Comparison of ENCODE assay signal across 12 mouse cellular contexts in the genomic region with DNA sequence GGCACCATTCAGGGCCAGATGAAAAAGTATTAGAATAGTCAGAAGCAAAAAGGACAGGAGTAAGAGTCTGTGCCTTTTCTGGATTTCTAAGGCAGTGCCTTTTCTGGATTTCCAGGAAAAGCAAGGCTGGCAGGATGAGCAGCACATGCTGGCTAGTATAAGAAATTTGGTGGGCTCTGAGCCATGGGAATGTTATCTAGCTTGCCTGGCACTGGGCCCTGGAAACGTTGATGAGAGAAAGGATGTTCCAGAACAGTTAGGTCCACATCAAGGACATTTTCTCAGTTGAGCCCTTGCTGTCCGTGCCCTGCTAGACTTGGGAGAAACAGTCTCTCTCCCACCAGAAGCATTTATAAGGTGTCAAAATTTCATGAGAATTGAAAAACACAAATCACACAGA.
DNase-seq lines count a peak whose midpoint lies in the region; ATAC-seq lines count a peak whose summit lies in the region.
"Had no signal": no experiment of that assay in that cellular context is flagged by ENCODE, and none has a peak within 500 bp of the region (broad histone marks: within the 10 kb centered on the region; RNA-seq: fewer than 3 reads in every experiment).

No protein-coding gene starts in this region.

- no peak for ATAC-seq in kidney, embryonic 14.5 days (ENCODE audit: low FRiP score, low TSS enrichment)
- ATAC-seq: forebrain, embryonic 16.5 days; intestine, postnatal 0 days; liver, postnatal 0 days had no signal

- H3K4me3 ChIP-seq in kidney, embryonic 14.5 days (ENCODE audit: low read length): no peak overlapping the region

- no peak overlapping the region for H3K27ac ChIP-seq in kidney, embryonic 14.5 days (ENCODE audit: low read depth, low read length)

- H3K27me3 ChIP-seq in kidney, embryonic 14.5 days (ENCODE audit: control insufficient read depth, insufficient read depth, low read length): no peaks in the 10 kb centered on the region

- no peaks in the 10 kb centered on the region for H3K4me1 ChIP-seq in kidney, embryonic 14.5 days (ENCODE audit: control insufficient read depth, insufficient read depth, low read length)

- peak; percentile 11 for DNase-seq in cerebellum, adult 9-11 months
- DNase-seq in cerebellum, adult 11-12 months: no peak
- peak; percentile 45 for DNase-seq in ovary, adult 18-20 months (ENCODE audit: low spot score)
- no peak for DNase-seq in ovary, postnatal 10 days (ENCODE audit: low spot score)
- peak; percentile 13 to 16 for DNase-seq in cerebellum, postnatal 36 days
- DNase-seq in heart, postnatal 4 days: peak; percentile 80
- no peak for DNase-seq in layer of hippocampus, postnatal 25 days (ENCODE audit: extremely low spot score in 1 of 2, low spot score in 1 of 2)
- DNase-seq: liver, postnatal 0 days had no signal

- no peak overlapping the region for H3K9ac ChIP-seq in kidney, embryonic 14.5 days (ENCODE audit: low read depth, low read length)
- H3K9ac ChIP-seq: liver, postnatal 0 days had no signal

- H3K4me2 ChIP-seq in kidney, embryonic 14.5 days (replicated peaks; ENCODE audit: low read depth, low read length): no peak overlapping the region
- H3K4me2 ChIP-seq: midbrain, embryonic 11.5 days had no signal

- H3K36me3 ChIP-seq in kidney, embryonic 14.5 days (ENCODE audit: control insufficient read depth, insufficient read depth, low read length): no peaks in the 10 kb centered on the region

- WGBS in kidney, embryonic 14.5 days: 83% methylated on average over 2 of the region's 2 CpGs

- H3K9me3 ChIP-seq in kidney, embryonic 14.5 days (ENCODE audit: control insufficient read depth, low read length): no peaks in the 10 kb centered on the region

Comparison
In these comparisons a context has a peak if more than half of its experiments do, and no peak if none do; other contexts are left out.
1. DNase-seq: peak in cerebellum, adult 9-11 months (single experiment), ovary, adult 18-20 months (single experiment), cerebellum, postnatal 36 days (2 of 2) and heart, postnatal 4 days (single experiment); none in cerebellum, adult 11-12 months (single experiment), ovary, postnatal 10 days (single experiment) and layer of hippocampus, postnatal 25 days (0 of 2).